Mouse (Mus musculus) kidney, postnatal 0 days (tissue): ENCODE results near the gene Atp1b2. TPM values are rescaled to one million over a fixed set of nuclear protein-coding genes. Genes with fewer than 3 reads are reported as not detected.

Experiments used
- ATAC-seq: fragments of 200-750 bp; cut with Nextera tagmentation; replicated peaks from 2 replicates; pipeline ENCODE4 v1.8.0; 2017; ENCODE audit warnings: low read depth, moderate number of reproducible peaks, moderate TSS enrichment, moderate library complexity; ENCODE audit not compliant: low FRiP score
- DNase-seq: peaks from one replicate; pipeline ENCODE4 v3.0.0-alpha.2; 2016; ENCODE audit warnings: low spot score
- H3K27ac ChIP-seq: fragments of 300-500 bp; sonication (generic); 2 replicates; pipeline ENCODE4 v1.5.1; 2014; ENCODE audit warnings: mild to moderate bottlenecking
- H3K27me3 ChIP-seq: fragments of 300-500 bp; sonication (generic); 2 replicates; pipeline ENCODE4 v1.6.1; 2014; ENCODE audit warnings: low read length, mixed read lengths; ENCODE audit not compliant: insufficient read depth
- H3K36me3 ChIP-seq: fragments of 300-500 bp; sonication (generic); 2 replicates; pipeline ENCODE4 v1.6.1; 2014; ENCODE audit warnings: low read length, mixed read lengths; ENCODE audit not compliant: insufficient read depth
- H3K4me1 ChIP-seq: fragments of 300-500 bp; sonication (generic); replicated peaks from 2 replicates; pipeline ENCODE4 v1.6.1; 2014; ENCODE audit warnings: antibody characterized with exemption, low read length, mixed read lengths; ENCODE audit not compliant: insufficient read depth
- H3K4me2 ChIP-seq: fragments of 300-500 bp; sonication (generic); 2 replicates; pipeline ENCODE4 v1.6.1; 2014; ENCODE audit warnings: mild to moderate bottlenecking, low read length, moderate library complexity, mixed read lengths
- H3K4me3 ChIP-seq: fragments of 300-500 bp; sonication (generic); replicated peaks from 2 replicates; pipeline ENCODE4 v1.5.1; 2014; ENCODE audit warnings: low read depth, low read length
- H3K9ac ChIP-seq: fragments of 300-500 bp; sonication (generic); 2 replicates; pipeline ENCODE4 v1.6.1; 2014; ENCODE audit warnings: low read depth, low read length
- H3K9me3 ChIP-seq: fragments of 300-500 bp; sonication (generic); replicated peaks from 2 replicates; pipeline ENCODE4 v1.6.1; 2016; ENCODE audit warnings: low read length, inconsistent platforms, mixed read lengths
- CTCF ChIP-seq: IDR thresholded peaks from 2 replicates; pipeline ENCODE4 v1.5.1; 2016; ENCODE audit warnings: antibody characterized with exemption, low read depth, mild to moderate bottlenecking, moderate library complexity
- WGBS: fragments of 180-500 bp; shearing (Covaris S2); extraction: QIAGEN DNeasy Blood & Tissue Kit; methylation state at CpG from one replicate; pipeline ENCODE4 v1.1.7; 2014; 5-methylcytosine and 5-hydroxymethylcytosine counted together
- polyA plus RNA-seq: library from polyadenylated mRNA; unstranded; fragments of >200 nt; fragmentation: Nextera tagmentation; extraction: Ambion mirVana; gene quantifications from 2 replicates; pipeline ENCODE4 v1.2.1, GENCODE M21; 2015

Gene Atp1b2
- polyA plus RNA-seq, 1 experiment from 2014 or later, result 16.3 TPM

DNA sequence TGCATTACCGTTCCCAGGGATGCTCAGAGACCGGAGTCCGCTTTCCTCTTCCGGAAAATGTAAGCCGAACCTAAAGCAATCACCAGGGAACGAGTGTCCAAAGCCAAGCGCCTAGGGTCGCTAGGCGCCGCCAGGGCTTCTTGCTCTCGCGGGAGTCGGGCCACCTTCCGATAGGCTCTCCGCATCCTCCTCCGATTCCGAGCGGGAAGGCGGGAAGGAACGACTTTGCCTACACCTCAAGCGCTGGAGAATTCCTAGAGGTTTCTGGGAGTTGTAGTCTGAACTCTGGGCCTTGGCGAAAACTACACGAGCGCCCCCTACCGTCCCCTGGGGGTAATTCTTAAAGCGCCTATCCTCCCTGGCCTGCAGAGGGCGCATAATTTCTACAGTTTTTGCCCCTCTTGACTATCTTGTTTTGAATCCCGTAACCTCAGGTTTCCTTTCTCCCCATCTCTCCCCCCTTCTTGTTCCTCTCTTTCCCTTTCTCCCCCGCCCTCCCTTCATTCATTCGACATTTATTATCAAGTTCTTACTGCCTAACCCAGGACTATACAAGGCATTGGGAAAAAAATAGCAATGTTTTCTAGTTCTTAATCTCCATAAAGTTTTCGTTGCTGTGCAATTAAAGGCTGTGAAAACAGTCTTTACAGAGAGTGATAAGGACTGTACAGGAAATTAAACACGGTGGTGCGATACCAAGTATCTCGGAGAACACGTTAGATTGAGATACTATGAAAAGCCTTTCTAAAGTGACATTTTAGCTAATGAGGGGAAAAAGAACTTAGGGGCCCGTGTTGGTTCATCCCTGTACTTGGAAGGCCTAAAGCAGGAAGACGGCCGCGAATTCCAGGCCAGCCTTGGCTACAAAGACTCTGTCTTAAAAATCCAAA is 26.4 kb downstream of the Atp1b2 start:
- WGBS, result under 1% methylated on average over 39 of the region's 39 CpGs

GRCm38 (mm10) chr11:69578301-69578700 is 27.4 kb downstream of the Atp1b2 start:
- Histone ChIP-seq H3K4me2 (peak overlapping the region; percentile 94), H3K27ac (peak overlapping the region; percentile 99; the same call in 1 of the 2 replicates), H3K36me3 (no peaks in the 10 kb centered on the region), H3K4me3 (peak overlapping the region; percentile 71), H3K27me3 (no peaks in the 10 kb centered on the region), H3K9me3 (no peaks in the 10 kb centered on the region), H3K4me1 (peaks cover 17% of the 10 kb centered on the region; the same call in 1 of the 2 replicates), H3K9ac (peak overlapping the region; percentile 77)
- DNase-seq (no peak), ATAC-seq (no peak)
- TF ChIP-seq CTCF, result no peak
- WGBS, result 12% methylated on average over 15 of the region's 15 CpGs

More for the DNA sequence above, 26.4 kb downstream of the Atp1b2 start:
- H3K36me3 ChIP-seq, result no peaks in the 10 kb centered on the region
- ATAC-seq (peak; percentile 91), DNase-seq (peak; percentile 100)
- peak overlapping the region; percentile 88 for H3K4me3 ChIP-seq
- peak overlapping the region; percentile 99 for H3K27ac ChIP-seq
- peak overlapping the region; percentile 88 for H3K9ac ChIP-seq
- TF ChIP-seq CTCF, result peak; percentile 100
- no peaks in the 10 kb centered on the region for H3K27me3 ChIP-seq
- peaks cover 17% of the 10 kb centered on the region; the same call in 1 of the 2 replicates for H3K4me1 ChIP-seq
- H3K4me2 ChIP-seq, result peak overlapping the region; percentile 94
- H3K9me3 ChIP-seq, result no peaks in the 10 kb centered on the region

DNA sequence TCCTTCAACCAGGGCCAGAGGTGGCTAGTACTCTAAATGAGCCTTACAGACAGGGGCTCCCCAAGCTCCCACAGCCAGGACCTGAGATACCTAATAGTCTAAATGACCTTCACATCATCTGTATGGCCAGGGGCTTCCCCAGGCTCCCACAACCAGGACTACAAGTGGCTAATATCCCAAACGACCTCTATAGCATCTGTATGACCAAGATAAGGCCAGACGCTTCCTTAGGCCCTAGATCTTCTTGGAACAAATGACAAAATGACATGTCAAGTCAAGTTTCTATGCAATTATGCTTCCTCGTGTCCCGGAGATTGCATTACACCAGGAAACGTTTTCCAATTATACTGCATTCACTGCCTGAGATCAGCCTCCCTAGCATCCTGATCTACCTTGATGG is 29.4 kb downstream of the Atp1b2 start:
- H3K9ac ChIP-seq, result no peak overlapping the region
- peaks cover 14% of the 10 kb centered on the region; the same call in 1 of the 2 replicates for H3K4me1 ChIP-seq
- 66% methylated on average over 5 of the region's 5 CpGs for WGBS
- H3K27ac ChIP-seq, result no peak overlapping the region
- H3K9me3 ChIP-seq, result no peaks in the 10 kb centered on the region
- ATAC-seq (no peak), DNase-seq (no peak)
- 0 out of 2 replicates have a peak, but pooled peaks cover 3% of the 10 kb centered on the region for H3K36me3 ChIP-seq
- no peak overlapping the region for H3K4me3 ChIP-seq
- no peaks in the 10 kb centered on the region for H3K27me3 ChIP-seq
- H3K4me2 ChIP-seq, result no peak overlapping the region
- TF ChIP-seq CTCF, result no peak

GRCm38 (mm10) chr11:69575220-69575619 is 30.5 kb downstream of the Atp1b2 start:
- Histone ChIP-seq H3K9ac (no peak overlapping the region), H3K36me3 (0 out of 2 replicates have a peak, but pooled peaks cover 10% of the 10 kb centered on the region), H3K4me3 (no peak overlapping the region), H3K9me3 (no peaks in the 10 kb centered on the region), H3K4me1 (peaks cover 14% of the 10 kb centered on the region; the same call in 1 of the 2 replicates), H3K4me2 (no peak overlapping the region), H3K27ac (no peak overlapping the region), H3K27me3 (no peaks in the 10 kb centered on the region)
- 63% methylated on average over 3 of the region's 3 CpGs for WGBS
- ATAC-seq, result no peak
- DNase-seq, result peak; percentile 63
- TF ChIP-seq CTCF, result peak; percentile 68

GRCm38 (mm10) chr11:69565131-69565530 is 40.6 kb downstream of the Atp1b2 start:
- no peak overlapping the region for H3K4me2 ChIP-seq
- H3K4me3 ChIP-seq, result no peak overlapping the region
- H3K36me3 ChIP-seq, result peaks cover 32% of the 10 kb centered on the region
- no peak for ATAC-seq
- H3K9ac ChIP-seq, result no peak overlapping the region
- 0 out of 2 replicates have a peak, but pooled peaks cover 4% of the 10 kb centered on the region for H3K4me1 ChIP-seq
- 56% methylated on average over 8 of the region's 8 CpGs for WGBS
- H3K27ac ChIP-seq, result no peak overlapping the region
- no peak for TF ChIP-seq CTCF
- H3K9me3 ChIP-seq, result no peaks in the 10 kb centered on the region
- no peaks in the 10 kb centered on the region for H3K27me3 ChIP-seq
- peak; percentile 54 for DNase-seq

DNA sequence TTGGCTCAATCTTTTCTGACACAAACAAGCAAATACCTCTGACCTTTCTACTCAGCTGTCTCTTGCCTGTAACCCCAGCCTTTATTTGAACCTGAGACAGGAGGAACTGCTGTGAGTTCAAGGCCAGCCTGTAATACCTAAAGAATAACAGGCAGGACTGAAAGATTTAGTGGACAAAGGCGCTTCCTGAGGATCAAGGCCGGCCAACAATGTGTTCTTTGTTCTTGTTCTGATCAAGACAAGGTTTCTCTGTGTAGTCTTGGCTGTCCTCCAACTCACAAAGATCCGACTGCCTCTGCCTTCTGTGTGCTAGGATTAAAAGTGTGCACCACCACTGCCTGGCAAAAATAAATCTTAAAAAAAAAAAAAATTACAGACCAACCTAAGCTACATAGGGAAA is 41.4 kb downstream of the Atp1b2 start:
- H3K36me3 ChIP-seq, result peaks cover 28% of the 10 kb centered on the region
- no peak overlapping the region for H3K4me2 ChIP-seq
- ATAC-seq, result no peak
- WGBS, result 57% methylated on average over 3 of the region's 3 CpGs
- H3K9ac ChIP-seq, result no peak overlapping the region
- no peak for TF ChIP-seq CTCF
- H3K9me3 ChIP-seq, result no peaks in the 10 kb centered on the region
- no peaks in the 10 kb centered on the region for H3K27me3 ChIP-seq
- no peak overlapping the region for H3K4me3 ChIP-seq
- H3K4me1 ChIP-seq, result peaks cover 9% of the 10 kb centered on the region; the same call in 1 of the 2 replicates
- no peak for DNase-seq
- H3K27ac ChIP-seq, result no peak overlapping the region
